Mouse (Mus musculus): ENCODE measurements around the gene Zfp503.

Gene Zfp503

GRCm38 (mm10) chr14:21993251-21994060 lies 4.1 kb upstream of the Zfp503 start:
- DNase-seq (ENCODE audit: low spot score): peak; percentile 28

DNA sequence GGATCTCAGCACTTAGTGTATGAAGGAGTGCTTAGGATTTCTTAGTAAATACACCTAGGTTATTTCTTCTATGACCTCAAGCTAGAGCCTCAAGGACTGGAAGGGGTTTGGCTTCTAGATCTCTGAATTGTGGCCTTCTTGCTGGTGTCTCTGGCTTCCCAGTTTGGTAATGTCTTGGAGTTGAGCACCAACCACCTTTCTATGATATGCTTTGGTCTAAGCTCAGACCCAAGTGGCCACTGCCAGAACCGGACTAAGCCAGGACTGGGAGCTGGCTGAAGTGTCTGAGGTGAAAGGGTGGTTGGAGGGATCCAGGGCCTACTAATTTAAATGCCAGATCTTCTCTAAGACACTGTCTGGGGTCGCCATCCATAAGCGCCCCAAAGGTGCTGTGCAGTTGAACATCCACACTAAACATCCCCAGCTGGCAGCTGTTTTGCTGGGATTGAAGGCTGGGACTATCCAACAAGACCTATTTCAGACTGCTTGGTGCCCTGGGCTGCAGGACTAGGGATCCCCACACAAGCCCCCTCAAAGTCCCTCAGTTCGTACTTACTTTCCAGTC lies 3.0 kb upstream of the Zfp503 start:
- DNase-seq (ENCODE audit: low spot score): peak; percentile 7

GRCm38 (mm10) chr14:21991856-21992255 lies 2.5 kb upstream of the Zfp503 start:
- DNase-seq (ENCODE audit: low spot score): peak; percentile 19

- DNase-seq (ENCODE audit: low spot score): peak; percentile 64
Observed at GRCm38 (mm10) chr14:21991251-21991780, 1.9 kb upstream of the Zfp503 start.

GRCm38 (mm10) chr14:21990321-21991021 lies 1.1 kb upstream of the Zfp503 start:
- peak; percentile 23 for DNase-seq (ENCODE audit: low spot score)

- no peak for DNase-seq (ENCODE audit: low spot score)
Observed at GRCm38 (mm10) chr14:21988577-21989290, 667 bp downstream of the Zfp503 start.

DNA sequence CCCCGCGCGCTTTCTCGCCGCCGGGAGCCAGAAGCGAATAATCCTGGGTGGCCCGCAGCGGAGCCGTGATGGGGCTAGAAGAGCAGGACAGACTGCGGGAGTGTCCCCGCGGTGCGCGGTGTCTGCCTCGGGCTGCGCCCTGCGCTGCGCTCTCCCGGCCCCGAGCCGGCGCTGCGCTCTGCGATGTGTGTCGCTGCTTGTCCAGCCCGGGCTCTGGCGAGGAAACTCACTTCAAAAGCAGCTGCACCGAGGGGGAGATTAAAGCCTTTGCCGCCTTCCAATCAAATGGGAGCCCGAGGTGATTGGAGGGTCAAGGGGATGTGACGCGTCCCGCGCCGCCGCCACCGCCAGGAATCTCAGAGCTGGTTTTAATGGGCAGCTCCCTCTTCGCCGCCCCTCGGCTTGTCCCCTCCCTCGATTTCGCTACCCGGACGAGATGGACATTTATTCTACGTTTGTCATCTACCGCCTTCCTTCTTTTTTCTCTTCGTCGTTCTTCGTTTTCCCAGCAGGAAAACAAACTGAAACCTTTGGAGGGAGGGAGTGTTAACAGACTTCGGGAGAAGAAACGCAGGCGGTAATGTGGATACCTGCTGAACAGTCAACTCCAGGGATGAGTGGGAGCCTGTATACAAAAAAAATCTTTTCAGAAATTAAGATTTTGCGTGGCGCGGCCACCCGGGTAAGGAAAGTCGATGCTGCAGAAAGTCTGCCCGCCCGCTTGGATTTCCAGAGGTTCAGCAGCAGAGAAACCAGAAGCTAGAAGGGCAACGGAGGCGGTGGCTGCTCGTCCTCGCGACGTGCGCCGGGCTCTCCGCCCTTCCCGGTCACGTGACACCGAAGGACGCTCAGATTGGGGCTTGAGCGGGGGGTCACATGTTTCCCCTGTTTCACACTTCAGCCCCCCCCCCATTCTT lies 1.5 kb downstream of the Zfp503 start:
- DNase-seq (ENCODE audit: low spot score): peak; percentile 96

- peak; percentile 66 for DNase-seq (ENCODE audit: low spot score)
Observed at GRCm38 (mm10) chr14:21986733-21987659, 2.4 kb downstream of the Zfp503 start.

- peak; percentile 85 for DNase-seq (ENCODE audit: low spot score)
Observed at GRCm38 (mm10) chr14:21985981-21986732, 3.2 kb downstream of the Zfp503 start.

DNA sequence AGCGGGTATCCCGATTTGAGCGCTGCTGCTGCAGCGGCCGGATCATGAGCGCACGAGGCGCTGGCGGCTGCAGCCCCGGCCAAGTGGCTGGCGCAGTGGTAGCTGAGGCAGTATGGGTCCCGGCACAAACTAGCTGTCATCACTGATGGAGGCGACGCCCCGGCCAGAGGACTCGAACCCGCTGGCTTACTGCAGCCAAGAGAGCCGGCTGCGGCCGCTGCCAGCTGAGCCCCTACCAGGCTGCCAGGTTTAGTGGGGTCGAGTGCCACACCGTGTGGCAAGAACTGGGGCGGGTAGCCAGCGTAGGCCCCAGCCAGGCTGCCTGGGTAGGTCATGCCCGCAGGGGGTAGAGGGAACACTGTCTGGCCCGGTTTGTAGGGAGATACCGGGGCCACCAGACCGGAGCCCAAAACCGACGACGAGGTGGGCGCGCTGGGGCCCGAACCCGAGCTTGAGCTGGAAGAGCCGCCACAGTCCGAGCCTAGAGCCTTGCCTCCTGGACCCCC lies 3.9 kb downstream of the Zfp503 start:
- no peak for DNase-seq (ENCODE audit: low spot score)

DNA sequence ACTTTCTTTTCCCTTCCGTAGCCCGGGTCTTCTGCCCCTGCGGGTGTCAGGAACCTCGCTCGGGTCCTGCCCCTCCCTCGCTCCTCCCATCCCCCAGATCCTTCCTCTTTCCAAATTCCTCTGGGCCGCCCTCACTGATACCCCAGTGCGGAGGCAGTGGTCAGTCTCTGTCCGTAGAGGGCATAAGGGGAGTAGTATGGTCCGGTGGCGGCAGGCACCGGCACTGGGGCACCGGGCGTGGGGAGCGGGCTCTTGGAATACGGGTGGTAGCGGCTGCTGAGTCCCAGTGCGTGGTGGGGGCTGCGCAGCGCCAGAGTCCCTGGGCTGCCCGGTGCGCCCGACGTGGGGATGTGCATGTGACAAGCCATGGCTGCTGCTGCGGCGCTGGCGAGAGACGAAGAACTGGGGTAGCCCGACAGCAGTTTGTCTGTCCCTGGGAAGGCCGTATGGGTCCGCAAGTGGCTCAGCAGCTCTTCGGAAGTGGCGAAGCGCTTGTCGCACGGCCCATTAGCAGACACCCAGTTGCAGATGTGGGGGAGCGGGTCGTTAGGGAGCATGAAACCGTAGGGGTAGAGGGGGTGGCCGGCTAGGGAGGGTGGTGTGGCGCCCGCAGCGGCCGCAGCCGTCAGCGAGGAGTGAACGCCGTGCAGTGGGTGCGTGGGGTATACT lies 4.5 kb downstream of the Zfp503 start:
- DNase-seq (ENCODE audit: low spot score): peak; percentile 48

GRCm38 (mm10) chr14:21983950-21984730 lies 5.3 kb downstream of the Zfp503 start:
- peak; percentile 52 for DNase-seq (ENCODE audit: low spot score)

DNA sequence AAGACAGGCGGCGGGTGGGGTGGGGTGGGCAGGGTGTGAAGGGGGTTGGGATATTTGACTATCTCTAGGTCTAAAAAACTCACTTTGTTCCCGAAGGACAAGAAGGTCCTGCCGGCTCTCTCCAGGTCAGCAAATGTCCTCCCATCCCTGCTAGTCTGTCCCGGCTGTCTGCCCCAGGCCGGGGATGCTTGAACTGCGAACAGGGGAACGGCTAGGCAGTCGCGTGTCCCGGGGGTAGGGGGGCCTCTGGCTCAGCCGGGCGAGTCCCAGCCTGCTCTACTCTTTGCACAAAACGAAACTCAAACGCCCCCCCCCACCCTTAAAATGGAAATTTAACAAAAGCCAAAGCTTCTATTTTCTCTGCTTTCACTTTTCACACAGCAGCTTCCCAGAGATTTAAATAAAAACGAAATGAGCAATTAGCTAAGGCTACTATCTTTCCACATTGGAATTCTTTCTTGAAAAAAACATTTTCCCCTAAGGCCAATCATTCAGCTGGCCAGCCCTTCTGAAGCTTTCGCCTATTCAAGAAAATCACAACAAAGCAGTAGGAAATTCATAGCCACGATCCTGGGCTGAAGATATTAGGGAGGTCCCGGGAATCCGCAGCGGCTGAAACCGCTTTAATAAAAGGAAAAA lies 6.0 kb downstream of the Zfp503 start:
- peak; percentile 50 for DNase-seq (ENCODE audit: low spot score)

DNA sequence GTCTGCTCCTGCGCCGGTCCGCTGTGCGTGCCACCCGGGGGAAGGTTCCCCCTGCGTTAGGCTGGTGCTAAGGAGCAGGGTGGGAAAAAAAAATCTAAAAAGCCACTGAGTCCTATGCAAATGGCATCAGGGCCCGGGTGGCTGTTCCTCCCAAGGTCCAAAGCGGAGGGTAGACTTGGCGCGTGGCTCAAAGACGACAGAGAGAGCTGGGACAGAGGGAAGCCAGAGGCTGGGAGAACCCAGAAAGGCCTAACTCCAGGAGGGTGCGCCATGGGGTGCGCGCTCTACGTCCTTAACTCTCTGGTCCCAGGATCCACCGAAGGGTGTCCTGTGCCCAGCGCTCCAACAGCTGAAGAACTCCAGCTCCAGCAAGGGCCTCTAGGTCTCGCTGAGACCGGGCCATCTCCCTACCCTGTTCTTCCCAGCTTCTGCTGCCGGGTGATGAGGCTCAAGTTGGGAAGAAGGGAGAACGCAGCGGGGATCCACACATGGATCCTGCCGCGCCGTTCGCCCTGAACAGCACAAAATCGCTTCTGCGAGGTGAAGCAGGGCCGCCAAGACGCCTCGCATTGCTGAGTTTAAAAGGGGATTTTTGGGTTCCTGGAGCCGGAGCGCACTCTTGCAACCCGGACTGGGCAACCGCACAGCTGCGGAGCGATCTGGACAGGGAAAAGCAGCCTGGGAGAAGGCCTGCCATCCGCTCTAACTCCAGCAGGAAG lies 6.7 kb downstream of the Zfp503 start:
- peak; percentile 56 for DNase-seq (ENCODE audit: low spot score)

- peak; percentile 34 for DNase-seq (ENCODE audit: low spot score)
Observed at GRCm38 (mm10) chr14:21982096-21982591, 7.3 kb downstream of the Zfp503 start.

DNA sequence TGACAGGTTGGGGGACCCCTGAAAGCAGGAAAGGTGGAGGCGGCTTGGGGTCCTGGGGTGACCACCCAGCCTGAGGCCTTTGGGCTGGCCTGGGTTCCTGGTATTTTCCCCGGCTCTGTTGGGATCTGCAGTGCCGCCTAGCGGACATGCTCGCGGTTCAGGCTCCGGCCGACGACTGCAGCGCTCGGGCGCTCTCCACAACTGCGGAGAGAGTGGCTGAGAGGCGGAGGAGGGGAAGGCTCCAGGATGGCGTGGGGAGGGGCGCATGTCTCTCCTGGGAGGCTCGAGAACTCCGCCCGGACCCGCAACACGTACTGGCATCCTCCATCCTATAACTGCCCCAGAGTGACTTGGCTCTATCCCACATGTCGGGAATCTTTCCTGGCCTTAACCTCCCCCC lies 7.9 kb downstream of the Zfp503 start:
- DNase-seq (ENCODE audit: low spot score): peak; percentile 89
